Mouse (Mus musculus) spleen, embryonic (tissue): ENCODE results near the gene Sp140.
"Not testable (repeated sequence)": the region's sequence is repeated elsewhere in the genome, so short reads cannot be mapped to it uniquely, and the experiment has no call there.

ENCODE experiments used
- CTCF ChIA-PET: fragments of 350-600 bp; sonication (Branson Sonifier 250); formaldehyde crosslinking; loops from one replicate; lab custom pipeline; 2022; lab: Charles Lee

The Sp140 gene

DNA sequence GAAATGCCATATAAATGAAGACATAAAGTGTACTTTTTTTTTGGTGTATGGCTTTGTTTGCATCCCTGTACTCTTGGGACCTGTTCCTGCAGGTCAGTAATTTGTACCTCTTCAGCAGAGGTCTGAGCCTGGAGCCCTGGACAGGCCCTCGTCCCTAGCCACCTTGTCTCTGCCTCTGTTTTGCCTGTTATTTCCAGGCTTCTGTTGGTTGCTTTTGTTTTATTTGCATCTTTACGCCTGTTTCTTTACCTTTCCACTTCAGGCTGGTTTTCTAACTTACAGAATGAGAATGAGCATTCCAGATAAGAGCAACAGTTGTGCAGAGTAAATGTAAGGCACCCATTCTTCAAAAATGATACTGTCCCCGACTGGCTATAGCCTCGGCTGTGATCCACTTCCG lies at the start of gene Sp140:
TSS of gene Sp140 (plus strand) at position 301 of the 400 bp plus-strand sequence.
- CTCF ChIA-PET: interaction anchor here (0.7 kb wide), 1 partner anchor 101 kb away, joined by 4 read pairs; no protein-coding TSS in a partner anchor

DNA sequence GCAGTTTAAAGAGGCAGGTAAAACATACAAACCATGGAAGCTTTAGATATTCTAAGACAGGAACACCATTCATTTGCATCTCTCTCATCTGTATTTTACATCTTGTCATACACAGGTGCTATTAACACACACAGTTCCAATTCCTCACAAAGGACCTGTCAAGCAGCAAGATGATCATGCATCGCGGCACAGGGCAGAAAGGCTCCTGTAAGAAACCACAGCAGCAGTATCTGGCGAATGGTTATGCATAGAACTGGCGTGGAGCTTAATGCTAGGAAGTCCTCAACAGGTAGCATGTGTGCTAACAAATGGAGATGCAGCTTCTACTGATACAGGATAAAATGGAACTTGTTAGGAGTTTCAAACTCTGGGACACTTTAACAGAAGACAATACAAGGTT lies 44.9 kb upstream of the Sp140 start:
- CTCF ChIA-PET: not testable (repeated sequence)

- CTCF ChIA-PET: not testable (repeated sequence)
Measured at GRCm38 (mm10) chr1:85573554-85573953, 26.6 kb upstream of the Sp140 start.

DNA sequence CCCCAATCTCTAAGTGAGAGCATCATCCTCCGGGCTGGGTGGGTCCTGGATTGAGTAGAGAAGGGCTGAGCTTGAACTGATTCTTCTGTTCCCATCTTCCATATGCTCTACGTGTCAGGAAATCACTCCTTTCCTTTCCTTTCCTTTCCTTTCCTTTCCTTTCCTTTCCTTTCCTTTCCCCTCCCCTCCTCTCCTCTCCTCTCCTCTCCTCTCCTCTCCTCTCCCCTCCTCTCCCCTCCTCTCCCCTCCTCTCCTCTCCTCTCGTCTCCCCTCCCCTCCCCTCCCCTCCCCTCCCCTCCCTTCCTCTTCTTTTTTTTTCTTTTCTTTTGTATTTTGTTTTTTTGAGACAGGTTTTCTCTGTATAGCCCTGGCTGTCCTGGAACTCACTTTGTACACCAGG lies 24.8 kb upstream of the Sp140 start, which contains the start of gene G530012D18Rik:
TSS of gene G530012D18Rik (plus strand) at position 301 of the 400 bp plus-strand sequence.
- CTCF ChIA-PET: not testable (repeated sequence)

GRCm38 (mm10) chr1:85578372-85579010 lies 21.7 kb upstream of the Sp140 start:
- CTCF ChIA-PET: not testable (repeated sequence)

GRCm38 (mm10) chr1:85579199-85580147 lies 20.7 kb upstream of the Sp140 start:
- CTCF ChIA-PET: not testable (repeated sequence)

GRCm38 (mm10) chr1:85580148-85580534 lies 20.0 kb upstream of the Sp140 start:
- CTCF ChIA-PET: not testable (repeated sequence)

DNA sequence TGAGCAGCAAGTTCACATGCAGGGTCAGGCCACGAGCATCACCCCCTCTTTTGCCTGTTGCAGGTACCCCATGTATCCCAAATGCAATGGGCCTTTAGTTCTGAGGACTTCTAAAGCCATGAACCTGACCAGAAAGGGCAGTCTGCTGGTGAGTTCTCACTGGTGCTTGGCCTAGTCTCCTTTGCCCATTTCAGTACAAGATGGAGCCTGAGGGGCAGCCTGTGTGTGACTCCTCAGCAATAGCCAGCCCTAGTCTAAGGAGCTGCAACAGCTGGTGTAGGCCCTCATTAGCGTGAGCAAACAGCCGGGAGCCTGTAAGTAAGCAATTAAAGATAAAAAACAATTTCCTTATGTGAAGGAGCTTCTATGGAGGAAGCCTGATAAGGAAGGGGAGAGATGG lies 19.6 kb upstream of the Sp140 start:
- CTCF ChIA-PET: not testable (repeated sequence)

DNA sequence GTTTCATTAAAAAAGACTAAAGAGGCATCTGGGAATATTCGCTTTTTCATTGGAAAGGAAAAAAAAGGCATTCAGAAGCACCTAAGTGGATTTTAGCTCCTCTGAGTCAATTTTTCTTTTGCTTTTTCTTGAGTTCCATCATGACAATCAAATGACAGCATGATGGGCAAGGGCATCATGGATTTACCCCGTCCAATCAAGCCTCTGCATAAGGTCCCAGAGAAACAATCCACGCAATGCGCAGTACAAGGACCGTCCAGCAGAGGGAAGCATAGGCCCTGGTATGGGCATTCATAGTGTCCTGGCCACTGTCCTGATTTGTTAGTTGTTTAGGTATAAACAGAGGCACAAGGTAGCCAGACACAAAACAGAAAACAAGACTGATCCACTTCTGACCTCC lies 18.7 kb upstream of the Sp140 start:
- CTCF ChIA-PET: not testable (repeated sequence)

DNA sequence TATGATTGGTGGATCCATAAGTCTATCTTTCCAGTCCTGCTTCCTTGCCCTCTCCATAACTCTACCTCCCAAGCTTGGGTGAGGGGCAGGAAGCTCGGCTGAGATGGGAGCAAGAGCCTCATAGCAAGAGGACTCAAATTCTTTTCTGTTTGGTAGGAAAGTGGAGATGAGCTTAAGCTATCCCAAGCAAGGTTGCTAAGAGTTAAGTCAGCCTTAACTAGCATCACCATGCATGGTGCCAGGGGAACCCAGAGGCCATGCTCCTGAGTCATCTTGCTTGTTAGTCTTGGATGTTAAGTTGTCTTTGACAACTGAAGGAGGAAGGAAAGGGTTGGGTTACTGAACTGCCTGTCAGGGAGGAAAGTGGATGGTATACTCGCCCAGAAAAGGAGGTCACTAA lies 11.5 kb upstream of the Sp140 start:
- CTCF ChIA-PET: not testable (repeated sequence)

DNA sequence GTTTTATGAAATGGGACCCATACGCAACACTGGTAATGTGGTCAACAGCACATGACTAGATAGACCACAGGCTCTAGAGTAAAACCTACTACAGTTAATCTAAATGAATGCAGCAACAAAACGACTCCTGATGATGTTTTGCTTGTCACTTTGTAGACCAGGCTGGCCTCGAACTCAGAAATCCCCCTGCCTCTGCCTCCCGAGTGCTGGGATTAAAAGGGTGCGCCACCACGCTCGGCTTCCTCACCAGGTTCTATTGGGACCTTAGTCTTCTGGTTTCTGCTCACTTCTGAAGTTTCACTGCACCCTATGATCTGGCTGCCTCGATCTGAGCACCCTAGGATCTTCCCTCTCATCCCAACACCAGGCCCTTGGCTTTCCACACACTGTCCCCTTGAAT lies 7.7 kb upstream of the Sp140 start:
- CTCF ChIA-PET: not testable (repeated sequence)

DNA sequence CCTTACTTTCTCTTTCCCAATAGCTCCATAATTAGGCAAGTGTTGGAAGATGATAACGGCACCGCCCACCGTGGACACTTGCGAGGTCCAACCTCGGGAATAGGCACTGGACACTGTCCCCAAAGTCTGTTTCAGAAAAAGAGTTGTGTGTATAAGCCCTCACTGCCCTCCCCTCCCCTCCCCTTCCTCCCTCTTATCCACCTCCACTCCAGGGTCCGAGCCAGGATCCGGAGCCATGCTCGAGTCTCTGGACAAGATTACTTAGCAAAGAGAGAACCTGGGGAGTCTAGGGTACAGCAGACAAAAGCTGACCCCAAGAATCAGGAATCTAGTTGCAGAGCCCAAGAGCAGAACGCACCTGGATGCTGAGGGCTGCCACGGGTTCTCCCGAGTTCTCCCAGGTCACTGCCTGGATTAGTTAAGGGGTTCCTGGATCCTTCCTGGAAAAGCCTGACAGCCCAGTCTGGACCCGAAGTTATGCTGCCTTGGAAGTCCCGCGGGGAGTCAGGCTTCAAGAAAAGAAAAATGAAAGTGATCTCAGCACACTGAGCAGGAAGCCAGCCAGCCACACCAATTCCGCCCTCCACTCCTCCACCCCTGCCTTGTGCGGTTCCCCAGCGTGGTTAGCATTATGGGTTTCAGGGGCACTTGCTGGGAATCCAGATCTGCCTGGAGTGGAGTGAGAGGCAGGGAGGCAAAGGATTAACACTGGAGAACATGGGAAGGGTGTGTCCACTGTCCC lies 1.7 kb upstream of the Sp140 start, which contains the start of gene Sp110:
TSS of gene Sp110 (minus strand) at position 547 of the 742 bp plus-strand sequence.
- CTCF ChIA-PET: not testable (repeated sequence)

GRCm38 (mm10) chr1:85600794-85601193 lies 616 bp downstream of the Sp140 start:
- CTCF ChIA-PET: not testable (repeated sequence)

DNA sequence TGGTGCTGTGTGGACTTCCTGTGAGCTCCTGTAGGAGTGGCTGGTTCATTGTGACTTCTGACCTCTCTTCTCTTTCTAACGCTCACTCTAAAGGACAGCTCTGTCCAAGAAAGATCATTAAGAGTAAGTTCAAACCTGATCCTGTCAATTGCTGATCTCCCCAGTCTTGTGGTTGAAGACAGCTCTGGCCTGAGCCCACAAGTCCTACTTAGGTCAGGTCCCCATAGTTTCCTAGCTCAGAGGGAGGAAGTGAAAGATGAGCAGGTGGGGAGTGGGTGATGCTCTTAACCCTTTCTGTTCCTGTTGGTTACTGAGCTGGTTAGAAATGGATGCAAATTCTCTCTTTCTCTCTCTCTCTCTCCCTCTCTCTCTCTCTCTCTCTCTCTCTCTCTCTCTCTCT lies 4.2 kb downstream of the Sp140 start:
- CTCF ChIA-PET: interaction anchor here (0.7 kb wide), 1 partner anchor 189 kb away, joined by 3 read pairs; no protein-coding TSS in a partner anchor

- CTCF ChIA-PET: not testable (repeated sequence)
Measured at GRCm38 (mm10) chr1:85608361-85608760, 8.2 kb downstream of the Sp140 start.

DNA sequence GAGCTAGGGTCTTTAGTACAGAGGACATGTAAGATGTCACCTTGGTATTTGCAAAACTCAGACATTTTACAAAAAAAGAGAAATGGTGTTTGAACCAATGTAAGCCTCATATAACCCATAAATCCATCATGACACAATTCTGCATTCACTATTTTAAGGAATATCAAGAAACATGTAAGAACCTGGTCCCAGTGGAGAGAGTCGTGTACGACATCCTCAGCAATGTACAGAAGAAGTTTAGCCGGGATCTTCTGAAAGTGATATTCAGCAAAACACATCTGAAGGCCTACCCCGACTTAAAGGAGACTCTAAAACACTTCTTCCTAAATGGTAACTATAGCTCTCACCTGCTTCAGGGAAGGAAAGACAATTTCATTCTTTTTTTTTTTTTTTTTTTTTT lies 10.4 kb downstream of the Sp140 start:
- CTCF ChIA-PET: not testable (repeated sequence)

- CTCF ChIA-PET: not testable (repeated sequence)
Measured at GRCm38 (mm10) chr1:85615096-85615495, 14.9 kb downstream of the Sp140 start.

GRCm38 (mm10) chr1:85615819-85616218 lies 15.6 kb downstream of the Sp140 start:
- CTCF ChIA-PET: not testable (repeated sequence)

DNA sequence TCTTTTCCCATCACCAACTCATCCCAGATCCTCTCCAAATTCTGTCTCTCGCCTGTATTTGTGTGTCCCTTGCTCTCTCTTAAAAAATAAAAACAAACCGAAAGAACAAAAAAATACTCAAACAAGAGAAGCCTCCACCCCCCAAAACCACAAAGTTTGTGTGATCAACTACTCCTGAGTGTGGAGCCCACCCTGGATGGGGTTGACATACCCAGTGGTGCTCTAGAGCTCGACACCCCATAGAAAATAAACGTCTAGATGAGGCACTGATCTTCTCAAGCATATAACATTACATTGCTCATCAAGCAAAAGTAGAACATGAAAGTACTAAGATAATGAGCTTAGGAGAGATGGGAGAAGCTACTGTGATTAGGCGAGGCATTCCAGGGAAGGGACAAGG lies 17.0 kb downstream of the Sp140 start:
- CTCF ChIA-PET: not testable (repeated sequence)

- CTCF ChIA-PET: not testable (repeated sequence)
Measured at GRCm38 (mm10) chr1:85618689-85619088, 18.5 kb downstream of the Sp140 start.

- CTCF ChIA-PET: not testable (repeated sequence)
Measured at GRCm38 (mm10) chr1:85636936-85637335, 36.8 kb downstream of the Sp140 start.

DNA sequence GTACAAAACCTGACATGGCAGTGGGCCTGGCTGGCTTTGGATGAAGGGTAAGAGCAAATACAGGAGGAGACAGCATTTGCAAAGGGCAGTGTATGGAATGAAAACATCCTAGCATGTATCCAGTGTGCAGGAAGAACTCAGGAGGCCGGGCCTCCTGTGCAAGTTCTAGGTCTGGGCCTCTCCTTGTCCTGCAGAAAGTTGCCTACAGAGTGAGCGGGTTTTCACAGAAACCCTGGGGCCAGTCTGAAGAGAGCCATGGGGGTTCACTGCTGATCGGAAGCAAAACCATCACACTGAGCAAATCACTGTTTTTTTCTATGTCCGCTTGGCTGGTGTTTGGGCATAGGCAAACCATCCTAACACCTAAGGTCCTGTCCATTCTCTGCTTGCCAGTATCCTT lies 38.0 kb downstream of the Sp140 start:
- CTCF ChIA-PET: not testable (repeated sequence)
